Comparison of ENCODE assay signal across 8 mouse cellular contexts in genomic region chr3:37468170-37468569, GRCm38 (mm10). TPM values are rescaled to one million over a fixed set of nuclear protein-coding genes. Genes with fewer than 3 reads are reported as not detected.
DNase-seq lines count a peak whose midpoint lies in the region; ATAC-seq lines count a peak whose summit lies in the region.

No protein-coding gene starts in this region.

- H3K27ac ChIP-seq in midbrain, embryonic 13.5 days, result no peak overlapping the region
- H3K27ac ChIP-seq in midbrain, embryonic 10.5 days (replicated peaks), result no peak overlapping the region

- H3K9ac ChIP-seq in midbrain, embryonic 13.5 days (replicated peaks), result no peak overlapping the region

- no peak overlapping the region for H3K4me3 ChIP-seq in midbrain, embryonic 13.5 days (replicated peaks)
- no peak overlapping the region for H3K4me3 ChIP-seq in midbrain, embryonic 10.5 days

- no peaks in the 10 kb centered on the region for H3K9me3 ChIP-seq in midbrain, embryonic 13.5 days
- no peaks in the 10 kb centered on the region for H3K9me3 ChIP-seq in midbrain, embryonic 10.5 days (replicated peaks)

- 93% methylated on average over 2 of the region's 2 CpGs for WGBS in midbrain, embryonic 13.5 days
- 91% methylated on average over 2 of the region's 2 CpGs for WGBS in midbrain, embryonic 10.5 days

- ATAC-seq in frontal cortex, adult (ENCODE audit: low TSS enrichment), result peak; percentile 77
- 0 out of 2 replicates have a peak, but pooled peaks have one; percentile 63 for ATAC-seq in midbrain, embryonic 13.5 days

- no peak overlapping the region for H3K4me2 ChIP-seq in midbrain, embryonic 13.5 days (replicated peaks)

- H3K36me3 ChIP-seq in midbrain, embryonic 13.5 days, result no peaks in the 10 kb centered on the region
- H3K36me3 ChIP-seq in midbrain, embryonic 10.5 days, result no peaks in the 10 kb centered on the region; the same call in 1 of the 2 replicates

- no peaks in the 10 kb centered on the region for H3K4me1 ChIP-seq in midbrain, embryonic 13.5 days (replicated peaks)
- no peaks in the 10 kb centered on the region for H3K4me1 ChIP-seq in midbrain, embryonic 10.5 days

- no peaks in the 10 kb centered on the region for H3K27me3 ChIP-seq in midbrain, embryonic 13.5 days
- H3K27me3 ChIP-seq in midbrain, embryonic 10.5 days (ENCODE audit: low read depth, poor library complexity, severe bottlenecking), result no peaks in the 10 kb centered on the region

- DNase-seq in frontal cortex, postnatal 14 days (ENCODE audit: low spot score in 2 of 2), result no peak
- no peak for DNase-seq in midbrain, embryonic 10.5 days (ENCODE audit: low spot score)
- DNase-seq in fibroblast of lung, adult 2 months (ENCODE audit: low read depth), result peak; percentile 2
- peak; percentile 16 for DNase-seq in retina, postnatal 7 days (ENCODE audit: low read depth, low spot score)
- DNase-seq in kidney, postnatal 4 days, result no peak
- DNase-seq in B cell, adult 2 months, result no peak

RNA-seq across cellular contexts. Expression of gene Nudt6, which starts 48.2 kb away (rescaled TPM):
- 4.4 and 6.0 TPM in 2 replicates for polyA plus RNA-seq in midbrain, embryonic 13.5 days (2015; fragmentation: Nextera tagmentation; extraction: Ambion mirVana)
- 3.8 and 5.0 TPM in 2 replicates for polyA plus RNA-seq in midbrain, embryonic 10.5 days (2016; fragmentation: Nextera tagmentation; extraction: Ambion mirVana)

RNA-seq across cellular contexts. Expression of gene Spata5, which starts 48.5 kb away (rescaled TPM):
- polyA plus RNA-seq in midbrain, embryonic 13.5 days (2015; fragmentation: Nextera tagmentation; extraction: Ambion mirVana), result 31.2 and 33.5 TPM in 2 replicates
- polyA plus RNA-seq in midbrain, embryonic 10.5 days (2016; fragmentation: Nextera tagmentation; extraction: Ambion mirVana), result 40.1 and 48.9 TPM in 2 replicates

Comparison
In these comparisons a context has a peak if more than half of its experiments do, and no peak if none do; other contexts are left out.
1. DNase-seq: peak in fibroblast of lung, adult 2 months (single experiment) and retina, postnatal 7 days (single experiment); none in frontal cortex, postnatal 14 days (0 of 2), midbrain, embryonic 10.5 days (single experiment), kidney, postnatal 4 days (0 of 2) and B cell, adult 2 months (0 of 2).